Mouse (Mus musculus) intestine, embryonic 14.5 days (tissue): ENCODE measurements around the gene Krt90. TPM values are rescaled to one million over a fixed set of nuclear protein-coding genes. Genes with fewer than 3 reads are reported as not detected.

Source experiments
- ATAC-seq: fragments of 200-750 bp; cut with Nextera tagmentation; replicated peaks from 2 replicates; pipeline ENCODE4 v1.8.0; 2017; ENCODE audit warnings: low read depth, moderate number of reproducible peaks, moderate TSS enrichment, moderate library complexity; ENCODE audit not compliant: low FRiP score, low TSS enrichment
- DNase-seq: peaks from one replicate; pipeline ENCODE4 v3.0.0-alpha.2; 2018; ENCODE audit warnings: low spot score
- H3K27ac ChIP-seq: fragments of 300-500 bp; sonication (generic); 2 replicates; pipeline ENCODE4 v1.5.1; 2014; ENCODE audit warnings: low read depth, mild to moderate bottlenecking, control low read depth
- H3K27me3 ChIP-seq: fragments of 300-500 bp; sonication (generic); replicated peaks from 2 replicates; pipeline ENCODE4 v1.6.1; 2014; ENCODE audit warnings: low read length, control low read depth; ENCODE audit not compliant: control insufficient read depth, insufficient read depth
- H3K36me3 ChIP-seq: fragments of 300-500 bp; sonication (generic); 2 replicates; pipeline ENCODE4 v1.6.1; 2014; ENCODE audit warnings: low read length, control low read depth; ENCODE audit not compliant: control insufficient read depth, insufficient read depth
- H3K4me1 ChIP-seq: fragments of 300-500 bp; sonication (generic); replicated peaks from 2 replicates; pipeline ENCODE4 v1.6.1; 2014; ENCODE audit warnings: low read length, control low read depth, mixed read lengths; ENCODE audit not compliant: control insufficient read depth, insufficient read depth
- H3K4me2 ChIP-seq: fragments of 300-500 bp; sonication (generic); 2 replicates; pipeline ENCODE4 v1.6.1; 2014; ENCODE audit warnings: low read length
- H3K4me3 ChIP-seq: fragments of 300-500 bp; sonication (generic); 2 replicates; pipeline ENCODE4 v1.5.1; 2014; ENCODE audit warnings: low read depth, low read length, control low read depth, mixed read lengths
- H3K9ac ChIP-seq: fragments of 300-500 bp; sonication (generic); 2 replicates; pipeline ENCODE4 v1.6.1; 2014; ENCODE audit warnings: mild to moderate bottlenecking, low read length
- H3K9me3 ChIP-seq: fragments of 300-500 bp; sonication (generic); 2 replicates; pipeline ENCODE4 v1.6.1; 2016; ENCODE audit warnings: low read length, control low read depth; ENCODE audit not compliant: control insufficient read depth
- WGBS: fragments of 180-500 bp; shearing (Covaris S2); extraction: QIAGEN DNeasy Blood & Tissue Kit; methylation state at CpG from one replicate; pipeline ENCODE4 v1.1.7; 2014; 5-methylcytosine and 5-hydroxymethylcytosine counted together
- polyA plus RNA-seq: library from polyadenylated mRNA; unstranded; fragments of >200 nt; fragmentation: Nextera tagmentation; extraction: Ambion mirVana; gene quantifications from 2 replicates; pipeline ENCODE4 v1.2.1, GENCODE M21; 2014

Krt90 gene
- polyA plus RNA-seq, 1 experiment from 2014 or later, result 0.07 TPM

DNA sequence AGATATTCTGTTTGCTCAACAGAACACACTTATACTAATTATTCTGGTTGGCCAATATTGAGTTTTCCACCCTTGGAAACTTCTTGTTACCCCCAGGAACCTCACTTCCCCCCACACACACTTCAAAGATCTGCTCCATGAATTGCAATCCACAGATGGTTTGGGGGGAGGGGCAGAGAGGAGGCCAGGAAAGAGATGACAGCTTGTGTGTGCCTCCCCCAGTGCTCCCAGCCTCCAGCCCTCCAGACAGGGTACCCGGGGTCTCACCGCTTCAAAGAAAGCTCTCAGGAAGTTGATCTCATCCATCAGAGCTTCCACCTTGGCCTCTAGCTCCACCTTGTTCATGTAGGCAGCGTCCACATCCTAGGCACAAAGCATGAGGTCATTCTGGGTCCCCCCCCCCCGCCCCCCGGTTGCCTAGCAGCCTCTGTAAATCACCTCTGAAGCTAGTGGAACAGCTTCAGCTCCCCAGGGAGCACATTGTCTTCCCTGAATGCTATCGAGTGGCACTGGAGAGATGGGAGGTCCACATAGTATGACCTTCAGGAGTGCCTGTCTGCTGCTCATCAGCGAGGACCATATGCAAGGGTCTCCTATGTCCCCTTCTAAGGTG is 4.6 kb downstream of the Krt90 start:
- 17% methylated on average over 7 of the region's 7 CpGs for WGBS
- no peaks in the 10 kb centered on the region for H3K27me3 ChIP-seq
- no peaks in the 10 kb centered on the region for H3K9me3 ChIP-seq
- ATAC-seq (no peak), DNase-seq (no peak)
- H3K36me3 ChIP-seq, result no peaks in the 10 kb centered on the region
- no peak overlapping the region for H3K9ac ChIP-seq
- H3K4me1 ChIP-seq, result no peaks in the 10 kb centered on the region
- no peak overlapping the region for H3K27ac ChIP-seq
- no peak overlapping the region for H3K4me2 ChIP-seq
- H3K4me3 ChIP-seq, result no peak overlapping the region

DNA sequence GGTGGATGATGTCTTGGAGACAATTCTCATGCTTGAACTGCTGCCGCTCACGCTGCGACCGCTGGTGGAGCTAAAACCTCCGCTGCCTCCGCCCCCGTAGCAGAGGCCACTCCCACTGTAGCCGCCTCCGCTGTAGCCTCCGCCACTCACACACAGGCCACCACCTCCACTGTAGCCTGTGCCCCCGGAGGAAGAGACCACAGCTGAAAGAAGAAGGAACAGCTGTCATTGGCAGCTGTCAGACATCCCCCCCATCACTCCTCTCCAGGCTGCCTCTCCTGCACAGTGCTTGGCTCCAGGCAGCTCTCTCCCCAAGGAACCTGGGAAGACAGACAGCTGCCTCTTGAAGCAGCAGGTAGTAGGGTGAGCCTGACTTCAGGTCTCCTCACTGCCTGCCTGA is 9.6 kb downstream of the Krt90 start:
- peak; percentile 68 for DNase-seq
- Histone ChIP-seq H3K4me1 (peaks cover 7% of the 10 kb centered on the region; the same call in 1 of the 2 replicates), H3K9ac (no peak overlapping the region), H3K27ac (no peak overlapping the region), H3K27me3 (no peaks in the 10 kb centered on the region), H3K4me3 (no peak overlapping the region), H3K9me3 (no peaks in the 10 kb centered on the region), H3K36me3 (no peaks in the 10 kb centered on the region), H3K4me2 (peak overlapping the region; percentile 32)
- WGBS, result under 1% methylated on average over 11 of the region's 11 CpGs
- 0 out of 2 replicates have a peak, but pooled peaks have one; percentile 23 for ATAC-seq

DNA sequence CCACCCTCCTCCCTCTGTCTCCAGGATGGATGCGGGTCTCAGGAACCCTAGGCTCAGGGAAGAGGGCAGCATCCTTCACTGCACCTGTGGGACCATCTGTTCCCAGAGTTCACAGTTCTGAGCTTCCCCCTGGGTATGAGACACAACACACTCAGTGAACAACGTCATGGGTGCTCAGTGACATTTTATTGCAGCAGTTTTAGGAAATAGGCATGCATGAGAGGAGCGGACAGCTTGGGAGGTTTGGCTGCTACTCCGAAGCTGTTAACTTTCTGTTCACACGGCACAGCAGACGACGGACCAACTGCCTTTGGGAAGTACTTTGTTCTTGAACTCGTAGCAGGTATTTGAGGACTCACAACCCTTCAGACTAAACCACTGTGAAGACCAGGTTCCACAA is 10.6 kb downstream of the Krt90 start:
- DNase-seq (no peak), ATAC-seq (no peak)
- H3K36me3 ChIP-seq, result no peaks in the 10 kb centered on the region
- H3K4me2 ChIP-seq, result no peak overlapping the region
- 78% methylated on average over 8 of the region's 8 CpGs for WGBS
- H3K27me3 ChIP-seq, result no peaks in the 10 kb centered on the region
- no peak overlapping the region for H3K27ac ChIP-seq
- H3K4me1 ChIP-seq, result peaks cover 7% of the 10 kb centered on the region; the same call in 1 of the 2 replicates
- no peak overlapping the region for H3K4me3 ChIP-seq
- H3K9ac ChIP-seq, result no peak overlapping the region
- H3K9me3 ChIP-seq, result no peaks in the 10 kb centered on the region

DNA sequence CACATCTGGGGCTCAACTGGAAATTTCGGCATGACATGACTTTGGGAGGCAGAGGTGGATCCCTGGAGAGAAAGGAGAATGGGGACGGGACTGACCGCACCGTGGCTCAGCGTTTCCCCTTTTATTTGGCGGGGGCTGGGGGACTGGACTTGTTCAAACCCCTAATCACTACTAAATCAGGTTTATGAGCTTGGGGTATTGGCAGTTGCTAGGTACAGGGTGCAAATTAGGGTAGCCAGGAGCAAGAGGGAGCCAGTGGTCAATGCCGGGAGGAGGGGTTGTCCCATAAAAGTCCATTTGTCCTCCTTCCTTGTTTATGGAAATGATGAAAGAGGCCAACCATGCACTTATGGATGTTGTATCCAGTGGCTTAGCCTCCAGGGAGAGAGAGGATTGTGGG is 12.2 kb downstream of the Krt90 start, which contains the start of gene Krt82:
Gene Krt82, minus strand, starts transcription at position 101 of the 400 bp plus-strand sequence.
- H3K4me1 ChIP-seq, result peaks cover 7% of the 10 kb centered on the region; the same call in 1 of the 2 replicates
- H3K9me3 ChIP-seq, result no peaks in the 10 kb centered on the region
- no peak within 1 kb of the TSS for H3K27ac ChIP-seq
- no peak within 1 kb of the TSS for H3K4me2 ChIP-seq
- DNase-seq (no peak), ATAC-seq (no peak)
- no peaks in the 10 kb centered on the region for H3K36me3 ChIP-seq
- H3K9ac ChIP-seq, result no peak within 1 kb of the TSS
- no peaks in the 10 kb centered on the region for H3K27me3 ChIP-seq
- H3K4me3 ChIP-seq, result no peak within 1 kb of the TSS
- WGBS, result 78% methylated on average over 7 of the region's 7 CpGs

DNA sequence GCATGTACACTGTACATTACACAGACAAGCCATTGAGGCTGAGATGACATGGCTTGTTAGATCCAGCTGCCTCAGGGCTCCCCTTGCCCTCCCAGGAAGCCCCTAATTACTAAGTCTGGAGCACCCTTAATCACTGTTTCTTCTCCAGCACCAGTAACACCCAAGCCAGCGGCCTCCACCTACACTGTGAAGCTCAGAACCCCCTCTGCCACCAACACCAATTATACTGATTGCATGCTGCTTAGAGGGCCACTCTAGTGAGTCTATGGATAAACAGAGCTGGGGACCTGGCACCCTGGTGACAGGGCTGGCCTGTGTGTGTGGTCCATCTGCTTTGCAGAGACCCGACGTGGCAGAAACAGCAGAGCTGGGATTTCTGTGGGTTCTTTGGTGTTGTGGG is 18.3 kb downstream of the Krt90 start:
- no peak for ATAC-seq
- no peak overlapping the region for H3K4me3 ChIP-seq
- H3K36me3 ChIP-seq, result no peaks in the 10 kb centered on the region
- H3K9ac ChIP-seq, result no peak overlapping the region
- H3K27me3 ChIP-seq, result no peaks in the 10 kb centered on the region
- no peak overlapping the region for H3K27ac ChIP-seq
- no peaks in the 10 kb centered on the region for H3K9me3 ChIP-seq
- 63% methylated on average over 3 of the region's 3 CpGs for WGBS
- H3K4me1 ChIP-seq, result no peaks in the 10 kb centered on the region
- no peak overlapping the region for H3K4me2 ChIP-seq
- DNase-seq, result no peak

DNA sequence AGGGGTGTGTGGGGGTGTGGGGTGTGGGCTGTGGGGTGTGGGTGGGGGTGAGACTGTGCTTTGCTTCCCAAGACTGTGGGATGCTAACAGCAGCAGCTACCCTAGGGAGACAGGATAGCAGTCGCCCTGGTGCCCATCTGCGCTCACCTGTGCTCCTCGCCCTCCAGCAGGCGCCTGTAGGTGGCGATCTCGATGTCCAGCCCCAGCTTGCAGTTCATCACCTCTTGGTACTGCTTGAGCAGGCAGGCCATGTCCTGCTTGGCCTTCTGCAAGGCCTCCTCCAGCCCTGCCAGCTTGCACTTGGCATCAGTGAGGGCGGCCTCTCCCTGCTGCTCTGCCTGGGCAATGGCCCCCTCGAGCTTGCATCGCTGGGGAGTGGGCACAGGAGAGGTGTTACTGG is 20.2 kb downstream of the Krt90 start:
- no peak overlapping the region for H3K4me2 ChIP-seq
- H3K36me3 ChIP-seq, result no peaks in the 10 kb centered on the region
- H3K9me3 ChIP-seq, result no peaks in the 10 kb centered on the region
- no peak overlapping the region for H3K4me3 ChIP-seq
- no peak overlapping the region for H3K9ac ChIP-seq
- H3K27ac ChIP-seq, result no peak overlapping the region
- 54% methylated on average over 9 of the region's 9 CpGs for WGBS
- no peaks in the 10 kb centered on the region for H3K27me3 ChIP-seq
- ATAC-seq, result peak; percentile 43; the same call in 1 of the 2 replicates
- H3K4me1 ChIP-seq, result no peaks in the 10 kb centered on the region
- DNase-seq, result no peak

DNA sequence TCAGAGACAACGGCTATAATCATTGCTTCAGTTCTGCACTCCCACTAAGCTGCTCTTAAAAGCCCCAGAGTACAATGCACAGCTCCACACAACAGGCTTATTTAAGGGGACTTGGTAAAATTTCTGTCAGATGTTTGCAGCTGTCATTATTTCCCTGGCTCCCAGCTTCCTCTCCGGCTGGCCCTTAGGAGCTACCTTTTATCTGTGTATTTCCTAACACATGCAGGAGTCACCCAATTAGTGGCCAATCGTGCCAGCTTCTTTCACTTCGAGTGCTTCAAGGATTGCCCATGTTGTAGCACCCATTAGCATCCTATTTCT is 24.2 kb downstream of the Krt90 start:
- H3K9me3 ChIP-seq, result no peaks in the 10 kb centered on the region
- no peaks in the 10 kb centered on the region for H3K4me1 ChIP-seq
- WGBS, result 45% methylated on average over 4 of the region's 4 CpGs
- H3K4me3 ChIP-seq, result no peak overlapping the region
- ATAC-seq (no peak), DNase-seq (no peak)
- H3K4me2 ChIP-seq, result no peak overlapping the region
- H3K9ac ChIP-seq, result no peak overlapping the region
- H3K36me3 ChIP-seq, result no peaks in the 10 kb centered on the region
- H3K27me3 ChIP-seq, result no peaks in the 10 kb centered on the region
- H3K27ac ChIP-seq, result no peak overlapping the region

DNA sequence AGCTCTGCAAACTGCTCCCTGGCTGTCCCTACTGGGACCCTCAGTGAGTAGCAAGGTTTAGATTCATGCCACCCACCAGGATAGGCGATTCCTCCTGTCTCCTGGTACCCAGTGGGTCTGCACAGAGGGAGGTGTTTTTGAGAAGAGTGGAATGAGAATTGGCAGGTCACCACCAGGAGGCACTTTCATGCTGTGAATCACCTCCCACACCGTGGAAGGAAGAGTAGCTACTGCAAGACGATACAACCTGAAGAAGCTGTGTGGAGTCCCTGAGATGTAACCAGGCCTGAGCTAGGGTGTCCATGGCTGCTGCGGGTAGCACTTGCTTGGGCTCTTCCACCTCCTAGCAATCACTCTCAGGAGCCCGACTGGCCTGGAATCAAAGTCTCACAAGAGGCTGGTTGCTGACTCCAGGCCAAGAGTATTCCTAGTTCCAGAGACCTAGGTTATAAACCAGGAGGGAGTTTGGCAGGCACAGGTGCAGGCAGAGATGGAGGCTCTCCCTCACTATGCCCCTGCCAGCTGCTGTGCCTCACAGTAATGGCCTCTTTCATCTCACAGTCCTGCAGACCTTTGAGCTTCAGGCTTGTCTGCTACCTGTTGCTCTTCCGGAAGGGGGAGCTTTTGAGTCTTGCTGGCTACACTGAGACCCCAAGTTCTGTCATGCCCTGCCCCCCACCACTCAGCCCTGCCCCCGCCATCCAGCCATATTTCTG is 24.7 kb downstream of the Krt90 start:
- ATAC-seq, result no peak
- DNase-seq, result no peak

More for the DNA sequence above, 24.7 kb downstream of the Krt90 start:
- Histone ChIP-seq H3K27me3 (no peaks in the 10 kb centered on the region), H3K4me3 (no peak overlapping the region), H3K4me2 (no peak overlapping the region), H3K9me3 (no peaks in the 10 kb centered on the region), H3K4me1 (no peaks in the 10 kb centered on the region), H3K27ac (no peak overlapping the region; the same call in 1 of the 2 replicates), H3K36me3 (no peaks in the 10 kb centered on the region), H3K9ac (no peak overlapping the region)
- WGBS, result 39% methylated on average over 7 of the region's 7 CpGs
